In the genomic region with DNA sequence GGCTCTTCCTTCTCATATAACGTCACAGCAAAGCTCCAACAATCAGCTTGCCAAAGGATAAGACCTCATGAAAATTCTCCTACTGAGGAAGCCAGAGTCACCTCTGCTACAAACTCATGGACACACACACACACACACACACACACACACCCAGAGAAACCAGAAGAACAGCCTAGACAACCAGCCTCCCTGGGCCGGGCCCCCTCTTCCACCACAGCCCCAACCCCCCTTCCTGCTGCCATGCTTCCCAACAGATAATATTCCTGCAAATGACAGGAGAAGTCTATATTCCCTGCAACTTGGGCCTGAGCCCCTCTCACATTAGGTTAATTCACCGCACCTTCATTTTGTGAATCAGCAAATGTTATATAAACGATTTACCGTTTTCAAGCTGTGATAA, we compare ENCODE assay signal across 10 mouse cellular contexts. TPM values are rescaled to one million over a fixed set of nuclear protein-coding genes. Genes with fewer than 3 reads are reported as not detected.
DNase-seq lines count a peak whose midpoint lies in the region; ATAC-seq and TF ChIP-seq lines count a peak whose summit lies in the region.
"Had no signal": no experiment of that assay in that cellular context is flagged by ENCODE, and none has a peak within 500 bp of the region (broad histone marks: within the 10 kb centered on the region; RNA-seq: fewer than 3 reads in every experiment).

No protein-coding gene starts in this region.

- peaks cover 10% of the 10 kb centered on the region for H3K27me3 ChIP-seq in heart, embryonic 11.5 days (ENCODE audit: control insufficient read depth, insufficient read depth, low read length)
- peaks cover 9% of the 10 kb centered on the region; the same call in 1 of the 2 replicates for H3K27me3 ChIP-seq in kidney, embryonic 14.5 days (ENCODE audit: control insufficient read depth, insufficient read depth, low read length)
- H3K27me3 ChIP-seq in stomach, postnatal 0 days (ENCODE audit: control insufficient read depth, insufficient read depth, low read length) = no peaks in the 10 kb centered on the region

- H3K36me3 ChIP-seq in heart, embryonic 11.5 days (ENCODE audit: control insufficient read depth, insufficient read depth, low read length) = no peaks in the 10 kb centered on the region
- H3K36me3 ChIP-seq in kidney, embryonic 14.5 days (ENCODE audit: control insufficient read depth, insufficient read depth, low read length) = no peaks in the 10 kb centered on the region
- H3K36me3 ChIP-seq in stomach, postnatal 0 days (ENCODE audit: control insufficient read depth, insufficient read depth, low read length) = no peaks in the 10 kb centered on the region
- H3K36me3 ChIP-seq: liver, embryonic 15.5 days had no signal

- ATAC-seq in heart, embryonic 11.5 days (replicated peaks; ENCODE audit: insufficient number of reproducible peaks, low FRiP score, low TSS enrichment) = no peak
- peak; percentile 48; the same call in 1 of the 2 replicates for ATAC-seq in kidney, embryonic 14.5 days (ENCODE audit: low FRiP score, low TSS enrichment)
- peak; percentile 43; the same call in 1 of the 2 replicates for ATAC-seq in stomach, postnatal 0 days (ENCODE audit: low FRiP score, low TSS enrichment)

- H3K9ac ChIP-seq in heart, embryonic 11.5 days (ENCODE audit: low read depth, low read length) = no peak overlapping the region
- H3K9ac ChIP-seq in kidney, embryonic 14.5 days (ENCODE audit: low read depth, low read length) = no peak overlapping the region
- no peak overlapping the region for H3K9ac ChIP-seq in stomach, postnatal 0 days (ENCODE audit: low read length)
- H3K9ac ChIP-seq: liver, embryonic 15.5 days had no signal

- TF ChIP-seq CTCF in stomach, postnatal 0 days (IDR thresholded peaks at IDR 0.05; ENCODE audit: low read depth) = no peak

- H3K4me3 ChIP-seq in heart, embryonic 11.5 days (ENCODE audit: low read depth, low read length) = peak overlapping the region; percentile 28; the same call in 1 of the 2 replicates
- no peak overlapping the region; the same call in 1 of the 2 replicates for H3K4me3 ChIP-seq in kidney, embryonic 14.5 days (ENCODE audit: low read length)
- no peak overlapping the region; the same call in 1 of the 2 replicates for H3K4me3 ChIP-seq in stomach, postnatal 0 days (ENCODE audit: low read depth, low read length)
- H3K4me3 ChIP-seq: liver, embryonic 15.5 days had no signal

- H3K9me3 ChIP-seq in heart, embryonic 11.5 days (replicated peaks; ENCODE audit: control insufficient read depth, low read length) = no peaks in the 10 kb centered on the region
- H3K9me3 ChIP-seq in kidney, embryonic 14.5 days (ENCODE audit: control insufficient read depth, low read length) = no peaks in the 10 kb centered on the region
- H3K9me3 ChIP-seq in stomach, postnatal 0 days (ENCODE audit: control insufficient read depth, low read length) = no peaks in the 10 kb centered on the region
- H3K9me3 ChIP-seq: liver, embryonic 15.5 days had no signal

- 4% methylated on average over 5 of the region's 5 CpGs for WGBS in heart, embryonic 11.5 days (ENCODE audit: insufficient replicate concordance)
- 22% methylated on average over 5 of the region's 5 CpGs for WGBS in kidney, embryonic 14.5 days
- 23% methylated on average over 5 of the region's 5 CpGs for WGBS in stomach, postnatal 0 days

- DNase-seq in heart, adult 8-10 months (ENCODE audit: low spot score) = no peak
- DNase-seq in kidney, adult 8-10 months = no peak
- DNase-seq in urinary bladder, postnatal 14 days (ENCODE audit: low spot score) = peak; percentile 36
- DNase-seq in urinary bladder, postnatal 25 days (ENCODE audit: low spot score) = no peak
- no peak for DNase-seq in stomach, postnatal 0 days (ENCODE audit: low spot score)
- no peak for DNase-seq in cerebellum, postnatal 4 days (ENCODE audit: low spot score in 2 of 2)

- H3K4me2 ChIP-seq in heart, embryonic 11.5 days = peak overlapping the region; percentile 56
- peak overlapping the region; percentile 48; the same call in 1 of the 2 replicates for H3K4me2 ChIP-seq in kidney, embryonic 14.5 days (replicated peaks; ENCODE audit: low read depth, low read length)
- H3K4me2 ChIP-seq in stomach, postnatal 0 days (replicated peaks; ENCODE audit: low read depth) = peak overlapping the region; percentile 46

- TF ChIP-seq EP300 in stomach, postnatal 0 days (optimal IDR thresholded peaks at IDR 0.05) = no peak

- no peak overlapping the region for H3K27ac ChIP-seq in heart, embryonic 11.5 days (ENCODE audit: low read depth, low read length)
- H3K27ac ChIP-seq in kidney, embryonic 14.5 days (ENCODE audit: low read depth, low read length) = no peak overlapping the region
- H3K27ac ChIP-seq in stomach, postnatal 0 days (replicated peaks) = no peak overlapping the region
- H3K27ac ChIP-seq: liver, embryonic 15.5 days had no signal

- peaks cover 3% of the 10 kb centered on the region; the same call in 1 of the 2 replicates for H3K4me1 ChIP-seq in heart, embryonic 11.5 days (ENCODE audit: control insufficient read depth, insufficient read depth, low read length)
- H3K4me1 ChIP-seq in kidney, embryonic 14.5 days (ENCODE audit: control insufficient read depth, insufficient read depth, low read length) = no peaks in the 10 kb centered on the region
- H3K4me1 ChIP-seq in stomach, postnatal 0 days (replicated peaks; ENCODE audit: control insufficient read depth, insufficient read depth) = no peaks in the 10 kb centered on the region
- H3K4me1 ChIP-seq: liver, embryonic 15.5 days had no signal

RNA-seq across cellular contexts. Expression of a gene that starts 13.3 kb away (rescaled TPM):
- 4.0 and 4.2 TPM in 2 replicates for polyA plus RNA-seq in heart, embryonic 11.5 days (2014; fragmentation: Nextera tagmentation; extraction: Ambion mirVana)
- 1 to 10 TPM; 4.4 to 6.1 (median 4.9) TPM for total RNA-seq in heart, adult 8-10 months (2022)
- polyA plus RNA-seq in kidney, embryonic 14.5 days (2014; fragmentation: Nextera tagmentation; extraction: Ambion mirVana) = 9.9 and 12.3 TPM in 2 replicates
- polyA plus RNA-seq in stomach, postnatal 0 days (2015; fragmentation: Nextera tagmentation; extraction: Ambion mirVana) = 0.13 and 0.15 TPM in 2 replicates
- total RNA-seq: megakaryocyte progenitor cell, adult 5-6 weeks had no signal
